Mouse (Mus musculus) stomach, embryonic 16.5 days (tissue): Measurements from ENCODE around the gene Plcb1. TPM values are rescaled to one million over a fixed set of nuclear protein-coding genes. Genes with fewer than 3 reads are reported as not detected.

ENCODE experiments used
- ATAC-seq: fragments of 200-750 bp; cut with Nextera tagmentation; 2 replicates; pipeline ENCODE4 v1.8.0; 2017; ENCODE audit warnings: moderate number of reproducible peaks, moderate TSS enrichment; ENCODE audit not compliant: insufficient read depth, low FRiP score
- H3K27ac ChIP-seq: fragments of 300-500 bp; sonication (generic); 2 replicates; pipeline ENCODE4 v1.5.1; 2014; ENCODE audit warnings: low read length
- H3K27me3 ChIP-seq: fragments of 300-500 bp; sonication (generic); 2 replicates; pipeline ENCODE4 v1.6.1; 2014; ENCODE audit warnings: low read length, control low read depth, mixed read lengths; ENCODE audit not compliant: control insufficient read depth, insufficient read depth
- H3K36me3 ChIP-seq: fragments of 300-500 bp; sonication (generic); 2 replicates; pipeline ENCODE4 v1.6.1; 2014; ENCODE audit warnings: low read length; ENCODE audit not compliant: control insufficient read depth, insufficient read depth
- H3K4me1 ChIP-seq: fragments of 300-500 bp; sonication (generic); 2 replicates; pipeline ENCODE4 v1.6.1; 2014; ENCODE audit warnings: low read length, control low read depth, mixed read lengths; ENCODE audit not compliant: control insufficient read depth, insufficient read depth
- H3K4me2 ChIP-seq: fragments of 300-500 bp; sonication (generic); 2 replicates; pipeline ENCODE4 v1.6.1; 2014; ENCODE audit warnings: low read depth, low read length, mixed read lengths
- H3K4me3 ChIP-seq: fragments of 300-500 bp; sonication (generic); replicated peaks from 2 replicates; pipeline ENCODE4 v1.5.1; 2014; ENCODE audit warnings: mild to moderate bottlenecking, low read length
- H3K9ac ChIP-seq: fragments of 300-500 bp; sonication (generic); 2 replicates; pipeline ENCODE4 v1.6.1; 2014; ENCODE audit warnings: low read length
- H3K9me3 ChIP-seq: fragments of 300-500 bp; sonication (generic); replicated peaks from 2 replicates; pipeline ENCODE4 v1.6.1; 2016; ENCODE audit warnings: low read length, control low read depth; ENCODE audit not compliant: control insufficient read depth
- WGBS: fragments of 180-500 bp; shearing (Covaris S2); extraction: QIAGEN DNeasy Blood & Tissue Kit; methylation state at CpG from one replicate; pipeline ENCODE4 v1.1.7; 2014; 5-methylcytosine and 5-hydroxymethylcytosine counted together
- polyA plus RNA-seq: library from polyadenylated mRNA; unstranded; fragments of >200 nt; fragmentation: Nextera tagmentation; extraction: Ambion mirVana; gene quantifications from 2 replicates; pipeline ENCODE4 v1.2.1, GENCODE M21; 2015

Gene Plcb1
- 9.2 and 11.9 TPM in 2 replicates for polyA plus RNA-seq

DNA sequence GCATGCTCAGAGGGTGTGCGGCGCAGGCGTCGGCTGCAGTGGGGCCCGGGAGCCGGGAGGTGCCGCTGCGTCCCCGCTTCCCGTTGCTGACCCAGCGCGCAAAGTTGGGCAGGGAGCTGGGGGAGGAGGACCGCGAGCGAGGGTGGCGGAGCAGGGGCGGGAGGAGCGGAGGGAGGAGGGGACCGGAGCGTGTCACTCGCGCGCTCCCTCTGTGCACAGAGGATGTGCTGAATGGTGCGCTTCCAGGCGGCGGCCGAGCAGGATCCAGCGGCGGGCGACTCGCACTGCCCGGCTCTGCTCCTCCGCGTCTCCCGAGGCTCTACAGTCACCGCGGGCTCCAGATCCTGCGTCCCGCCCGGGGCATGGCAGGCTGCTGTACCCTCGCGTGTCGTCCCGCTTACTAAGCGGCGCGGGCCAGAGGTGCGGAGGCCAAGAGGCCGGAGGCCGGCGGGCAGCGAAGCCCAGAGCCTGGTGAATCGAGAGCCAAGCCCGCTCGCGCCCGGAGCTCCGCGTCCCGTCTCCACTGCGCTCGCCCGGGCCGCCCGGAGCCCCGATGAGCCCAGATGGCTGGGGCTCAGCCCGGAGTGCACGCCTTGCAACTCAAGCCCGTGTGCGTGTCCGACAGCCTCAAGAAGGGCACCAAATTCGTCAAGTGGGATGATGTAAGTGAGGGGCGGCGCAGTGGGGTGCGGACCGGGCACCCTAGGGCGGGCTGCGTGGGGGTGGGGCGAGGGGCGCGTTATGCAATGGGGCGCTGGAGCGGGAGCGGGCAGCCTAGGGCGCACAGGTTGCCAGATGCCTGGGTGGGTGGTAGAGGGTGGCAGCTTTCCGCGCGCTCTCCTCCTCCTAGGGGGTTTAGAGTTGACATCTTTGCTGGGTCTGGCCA is at the start of gene Plcb1:
TSS of gene Plcb1 (plus strand) at position 98 of the 886 bp plus-strand sequence.
- Histone ChIP-seq H3K9me3 (no peaks in the 10 kb centered on the region), H3K36me3 (no peaks in the 10 kb centered on the region), H3K27ac (peak within 1 kb of the TSS; percentile 55), H3K9ac (peak within 1 kb of the TSS; percentile 90), H3K4me1 (peaks cover 9% of the 10 kb centered on the region; the same call in 1 of the 2 replicates), H3K4me3 (peak within 1 kb of the TSS; percentile 84), H3K27me3 (no peaks in the 10 kb centered on the region), H3K4me2 (peak within 1 kb of the TSS; percentile 83)
- peak; percentile 96 for ATAC-seq
- WGBS: under 1% methylated on average over 80 of the region's 88 CpGs

DNA sequence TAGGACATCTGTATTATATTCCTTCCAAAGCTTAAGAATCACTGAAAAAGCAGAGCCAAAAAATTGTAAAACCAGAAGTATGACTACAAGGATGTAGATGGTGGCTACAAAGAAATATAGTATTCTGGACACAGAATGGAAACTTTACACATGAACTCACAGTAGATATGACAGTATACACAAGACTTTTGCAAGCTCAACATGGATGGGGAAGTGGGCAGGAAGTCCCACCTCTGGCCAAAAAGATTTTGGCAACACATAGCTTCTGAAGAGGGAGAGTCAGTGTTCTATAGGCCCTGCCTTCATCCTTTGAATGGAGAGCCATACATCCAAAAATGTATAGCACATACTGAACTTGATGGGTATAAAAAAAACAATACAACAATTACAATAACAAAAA is 30.3 kb upstream of the Plcb1 start:
- no peak for ATAC-seq
- H3K4me1 ChIP-seq: no peaks in the 10 kb centered on the region
- no peak overlapping the region for H3K9ac ChIP-seq
- H3K36me3 ChIP-seq: no peaks in the 10 kb centered on the region
- H3K27me3 ChIP-seq: no peaks in the 10 kb centered on the region
- H3K4me2 ChIP-seq: no peak overlapping the region
- H3K4me3 ChIP-seq: no peak overlapping the region
- no peaks in the 10 kb centered on the region for H3K9me3 ChIP-seq
- H3K27ac ChIP-seq: no peak overlapping the region

DNA sequence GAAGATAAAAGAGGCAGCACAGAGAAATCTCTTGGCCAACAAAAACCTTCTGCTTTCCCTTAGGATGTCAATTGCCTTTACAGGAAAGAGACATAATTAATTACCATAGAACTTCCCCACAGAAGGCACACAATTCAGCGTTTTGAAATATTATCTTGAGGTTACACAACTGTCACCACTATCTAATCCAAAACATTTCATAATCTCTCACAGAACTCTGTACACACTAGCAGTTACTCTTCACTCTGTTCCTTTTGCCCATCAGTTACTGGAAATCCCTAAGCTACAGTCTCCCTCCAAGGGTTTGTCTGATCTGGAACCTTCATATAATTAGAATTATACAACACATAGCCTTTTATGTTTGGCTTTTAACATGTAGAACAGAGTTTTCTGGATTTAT is 29.8 kb upstream of the Plcb1 start:
- WGBS: 43% methylated on average over 1 of the region's 1 CpGs
- ATAC-seq: no peak
- Histone ChIP-seq H3K36me3 (no peaks in the 10 kb centered on the region), H3K4me3 (no peak overlapping the region), H3K4me1 (no peaks in the 10 kb centered on the region), H3K27me3 (no peaks in the 10 kb centered on the region), H3K4me2 (no peak overlapping the region), H3K9me3 (no peaks in the 10 kb centered on the region), H3K9ac (no peak overlapping the region), H3K27ac (no peak overlapping the region)

DNA sequence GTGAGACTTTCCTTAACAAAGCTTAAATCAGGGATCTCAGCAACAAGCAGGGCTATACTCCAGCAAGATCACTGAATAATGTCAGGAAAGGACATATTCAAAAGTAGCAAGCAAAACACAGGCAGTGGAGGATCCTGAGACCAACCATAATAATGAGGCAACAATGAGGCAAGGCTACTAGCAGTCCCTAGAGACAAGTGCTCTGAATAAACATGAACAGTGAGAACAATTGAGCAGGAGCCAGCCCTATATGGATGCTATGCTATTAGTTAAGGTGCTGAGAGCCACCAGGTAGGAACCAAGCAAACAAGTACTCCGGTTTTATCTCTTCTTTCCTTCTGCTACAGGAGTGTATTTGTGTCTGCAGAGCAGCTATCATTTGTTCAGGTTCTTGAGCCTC is 24.8 kb upstream of the Plcb1 start:
- ATAC-seq: no peak
- H3K9me3 ChIP-seq: no peaks in the 10 kb centered on the region
- H3K4me3 ChIP-seq: no peak overlapping the region
- no peaks in the 10 kb centered on the region for H3K27me3 ChIP-seq
- H3K9ac ChIP-seq: no peak overlapping the region
- no peak overlapping the region for H3K27ac ChIP-seq
- 72% methylated on average over 1 of the region's 1 CpGs for WGBS
- no peaks in the 10 kb centered on the region for H3K36me3 ChIP-seq
- H3K4me2 ChIP-seq: no peak overlapping the region
- no peaks in the 10 kb centered on the region for H3K4me1 ChIP-seq

DNA sequence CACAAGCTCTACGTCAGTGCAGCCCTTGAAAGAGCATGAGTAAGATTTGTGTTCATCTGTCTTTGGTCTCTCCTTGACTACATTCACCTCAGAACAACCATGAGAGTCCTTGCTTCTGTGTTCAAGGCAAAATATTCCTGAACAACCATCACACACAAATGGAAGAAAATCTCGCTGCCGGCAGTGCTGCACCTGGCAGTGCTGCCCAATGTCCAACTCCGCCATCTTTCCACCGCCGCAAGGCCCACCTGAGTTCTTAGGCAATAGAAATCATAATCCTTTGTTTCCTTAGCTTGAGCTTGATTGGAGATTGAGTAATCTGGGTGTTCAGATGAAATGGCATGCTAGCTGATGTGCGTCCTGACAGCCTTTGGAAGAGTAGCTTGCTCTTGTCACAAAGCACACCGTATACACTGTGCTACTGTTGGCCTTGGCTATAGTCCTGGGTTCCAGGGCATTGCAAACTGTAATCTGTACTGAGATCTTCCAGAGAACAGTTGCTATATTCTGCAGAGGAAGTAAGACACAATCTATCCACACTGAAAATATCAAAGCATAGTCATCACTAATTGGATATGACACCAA is 22.4 kb upstream of the Plcb1 start:
- no peak overlapping the region for H3K4me2 ChIP-seq
- WGBS: 91% methylated on average over 8 of the region's 8 CpGs
- no peaks in the 10 kb centered on the region for H3K9me3 ChIP-seq
- H3K27ac ChIP-seq: no peak overlapping the region
- no peak overlapping the region for H3K9ac ChIP-seq
- 0 out of 2 replicates have a peak, but pooled peaks have one; percentile 50 for ATAC-seq
- no peak overlapping the region for H3K4me3 ChIP-seq
- H3K4me1 ChIP-seq: no peaks in the 10 kb centered on the region
- no peaks in the 10 kb centered on the region for H3K27me3 ChIP-seq
- H3K36me3 ChIP-seq: no peaks in the 10 kb centered on the region

DNA sequence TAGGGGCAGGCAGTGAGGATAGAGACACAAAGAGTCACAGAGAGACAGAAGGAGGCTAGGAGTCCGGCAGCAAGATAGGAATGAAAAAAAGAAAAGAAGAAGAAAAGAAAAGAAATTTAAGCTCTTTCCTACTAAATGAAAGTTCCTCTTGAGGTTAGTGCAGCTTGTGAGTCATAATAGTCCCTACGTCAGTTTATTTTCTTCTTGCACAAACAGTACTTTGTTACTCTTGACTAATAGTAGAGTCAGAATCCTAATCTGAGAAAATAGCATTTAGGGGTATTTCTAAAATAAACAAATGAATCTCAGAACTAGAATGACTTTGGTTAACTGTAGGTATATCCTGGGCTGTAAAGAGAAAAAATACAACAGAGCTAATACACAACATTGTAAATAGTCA is 21.4 kb upstream of the Plcb1 start:
- Histone ChIP-seq H3K27ac (no peak overlapping the region), H3K9ac (no peak overlapping the region), H3K4me3 (no peak overlapping the region), H3K9me3 (no peaks in the 10 kb centered on the region), H3K27me3 (no peaks in the 10 kb centered on the region), H3K36me3 (no peaks in the 10 kb centered on the region), H3K4me2 (no peak overlapping the region), H3K4me1 (no peaks in the 10 kb centered on the region)
- ATAC-seq: no peak
- WGBS: 70% methylated on average over 2 of the region's 2 CpGs

DNA sequence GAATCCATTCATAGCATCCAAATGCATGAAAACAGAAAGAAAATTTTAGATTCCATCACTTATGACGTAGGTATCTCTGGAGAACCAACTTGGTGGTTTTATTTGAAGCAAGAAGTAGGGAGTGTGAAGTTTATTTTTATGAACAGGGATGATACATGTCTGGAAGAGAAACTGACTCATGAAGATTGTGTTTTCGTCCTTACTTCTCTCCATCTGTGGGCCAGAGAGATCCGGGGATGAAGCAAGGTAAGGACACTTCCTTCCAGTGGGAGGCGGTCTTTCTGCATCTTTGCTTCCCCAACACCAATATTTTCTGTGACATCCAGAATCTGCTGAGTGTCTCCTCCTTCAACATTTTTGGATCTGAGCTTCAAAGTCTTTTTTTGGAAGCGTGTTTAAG is 6.0 kb upstream of the Plcb1 start:
- H3K4me3 ChIP-seq: no peak overlapping the region
- H3K4me2 ChIP-seq: no peak overlapping the region
- H3K9me3 ChIP-seq: no peaks in the 10 kb centered on the region
- no peak overlapping the region for H3K27ac ChIP-seq
- 68% methylated on average over 5 of the region's 5 CpGs for WGBS
- no peaks in the 10 kb centered on the region for H3K36me3 ChIP-seq
- no peak overlapping the region for H3K9ac ChIP-seq
- no peaks in the 10 kb centered on the region for H3K4me1 ChIP-seq
- ATAC-seq: no peak
- H3K27me3 ChIP-seq: no peaks in the 10 kb centered on the region

DNA sequence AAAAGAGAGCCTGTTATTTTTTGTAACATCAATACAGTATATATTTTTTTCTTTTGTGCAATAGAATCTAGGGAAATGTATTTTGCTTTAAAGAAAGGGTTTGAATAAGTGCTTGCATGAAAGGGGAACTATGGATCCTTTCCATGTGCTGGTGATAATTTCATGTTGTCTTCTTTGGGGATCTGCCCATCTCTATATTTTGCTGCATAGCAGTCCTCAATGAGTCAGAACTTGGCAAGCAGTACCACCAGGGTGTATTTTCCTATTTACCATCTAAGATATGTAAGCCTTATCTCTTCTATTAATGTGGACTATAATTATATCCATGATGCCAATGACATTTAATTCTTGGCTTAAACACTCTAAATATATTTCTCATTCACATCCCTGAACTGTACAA is 5.6 kb upstream of the Plcb1 start:
- Histone ChIP-seq H3K4me2 (no peak overlapping the region), H3K9me3 (no peaks in the 10 kb centered on the region), H3K4me3 (no peak overlapping the region), H3K27me3 (no peaks in the 10 kb centered on the region), H3K36me3 (no peaks in the 10 kb centered on the region), H3K27ac (no peak overlapping the region), H3K4me1 (no peaks in the 10 kb centered on the region), H3K9ac (no peak overlapping the region)
- ATAC-seq: no peak

DNA sequence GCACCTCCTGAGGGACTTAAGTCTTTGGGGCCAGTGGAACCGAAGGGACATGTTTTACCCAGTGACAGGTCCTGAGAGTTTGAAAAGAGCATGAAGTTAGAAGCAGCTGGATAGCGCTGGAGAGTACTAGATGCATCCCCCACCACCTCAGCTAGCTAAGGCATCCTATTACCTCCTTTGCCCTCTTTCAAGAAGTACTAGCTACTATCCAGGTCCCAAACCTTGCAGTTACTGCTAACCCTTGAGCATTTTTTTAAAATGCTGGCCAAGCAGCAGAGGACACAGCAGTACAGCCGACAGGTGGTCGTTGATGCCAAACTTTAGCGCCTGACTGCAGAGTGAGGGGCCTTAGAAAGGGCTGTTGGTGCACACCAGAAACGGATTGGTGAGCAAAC is 986 bp downstream of the Plcb1 start:
- peak overlapping the region; percentile 84 for H3K4me3 ChIP-seq
- peak overlapping the region; percentile 83 for H3K4me2 ChIP-seq
- H3K36me3 ChIP-seq: no peaks in the 10 kb centered on the region
- ATAC-seq: no peak
- H3K27me3 ChIP-seq: no peaks in the 10 kb centered on the region
- no peaks in the 10 kb centered on the region for H3K9me3 ChIP-seq
- H3K27ac ChIP-seq: no peak overlapping the region
- peaks cover 9% of the 10 kb centered on the region; the same call in 1 of the 2 replicates for H3K4me1 ChIP-seq
- peak overlapping the region; percentile 90 for H3K9ac ChIP-seq
- 7% methylated on average over 6 of the region's 6 CpGs for WGBS
